Mouse (Mus musculus) frontal cortex, postnatal 25 days (tissue): ENCODE measurements around the gene Kcnj12.

Experiments
- DNase-seq, 2 experiments: peaks; one replicate each; pipeline ENCODE4 v3.0.0; 2022; ENCODE audit warnings: low spot score in 2 of 2

Kcnj12 gene

GRCm38 (mm10) chr11:61109707-61110106 lies 87.3 kb downstream of the Kcnj12 start:
- no peak for DNase-seq

DNA sequence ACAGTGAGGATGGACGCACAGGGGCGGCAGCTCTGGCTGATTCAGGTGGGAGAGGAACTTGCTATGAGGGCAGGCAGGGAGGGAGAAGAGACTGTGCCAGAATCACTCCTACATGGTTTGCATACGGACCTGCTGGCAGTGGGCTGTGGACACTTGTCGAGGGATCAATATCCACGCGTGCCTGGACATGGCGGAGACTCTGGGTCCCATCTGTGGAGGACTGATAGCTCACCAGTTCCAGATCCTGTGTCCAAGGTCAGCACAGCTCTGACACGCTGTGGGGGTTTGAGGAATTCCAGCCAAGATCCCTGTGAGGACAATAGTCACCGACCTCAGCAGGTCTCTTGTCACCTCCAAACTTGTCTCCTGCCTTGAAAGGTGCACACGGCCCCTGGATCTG lies 87.7 kb downstream of the Kcnj12 start:
- DNase-seq: no peak

- no peak for DNase-seq
Observed at GRCm38 (mm10) chr11:61110928-61111327, 88.6 kb downstream of the Kcnj12 start.

GRCm38 (mm10) chr11:61111472-61111871 lies 89.1 kb downstream of the Kcnj12 start:
- DNase-seq: no peak

GRCm38 (mm10) chr11:61112323-61112995 lies 90.1 kb downstream of the Kcnj12 start:
- no peak for DNase-seq

- no peak for DNase-seq
Observed at GRCm38 (mm10) chr11:61116226-61116625, 93.9 kb downstream of the Kcnj12 start.

- DNase-seq: no peak
Observed at GRCm38 (mm10) chr11:61119996-61120583, 97.7 kb downstream of the Kcnj12 start.
